Mouse (Mus musculus) ovary, adult 18-20 months (tissue): Measurements from ENCODE around the gene Itgb1bp1.

Experiments used
- DNase-seq: peaks from one replicate; pipeline ENCODE4 v3.0.0; 2022; ENCODE audit warnings: low spot score, mixed read lengths

Itgb1bp1 gene

DNA sequence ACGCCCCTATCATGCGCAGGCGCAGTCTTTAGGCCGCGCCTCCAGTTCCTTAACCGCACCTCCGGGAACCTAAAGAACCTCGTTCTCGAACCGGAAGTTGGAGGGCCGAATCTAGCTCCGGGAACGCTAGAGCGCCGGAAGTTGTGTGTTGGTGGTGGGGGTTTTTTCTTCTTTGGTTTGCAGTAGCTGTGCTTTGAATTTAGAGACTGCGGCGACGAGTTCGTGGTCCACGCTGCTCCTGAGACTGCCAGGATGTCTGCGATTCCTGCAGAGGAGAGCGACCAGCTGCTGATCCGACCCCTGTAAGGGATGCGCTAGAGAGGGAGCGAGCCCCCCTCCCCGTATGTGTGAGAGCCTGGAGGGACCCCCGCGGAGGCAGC is at the start of gene Itgb1bp1:
Gene Itgb1bp1 (minus strand): TSS at position 42 of the 380 bp plus-strand sequence.
- peak; percentile 97 for DNase-seq

DNA sequence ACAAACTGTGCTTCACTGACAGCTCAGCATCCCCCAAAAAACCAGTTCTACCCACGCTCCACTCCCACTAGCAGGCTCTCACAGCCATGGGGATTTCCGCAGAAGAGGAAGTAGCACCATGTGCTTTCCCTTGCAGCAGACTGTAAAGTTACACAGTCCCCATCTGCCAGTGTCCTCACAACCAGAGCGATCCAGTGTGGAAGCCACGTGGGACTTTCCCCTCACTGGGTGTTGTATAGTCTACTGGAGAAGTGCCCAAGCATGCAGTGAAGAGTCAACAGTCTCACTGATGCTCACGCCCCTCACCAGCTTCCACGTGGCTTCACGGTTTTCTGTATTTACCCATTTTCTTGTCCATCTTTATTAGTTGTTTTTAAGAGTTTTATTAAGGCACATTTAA is 49.8 kb upstream of the Itgb1bp1 start:
- no peak for DNase-seq

DNA sequence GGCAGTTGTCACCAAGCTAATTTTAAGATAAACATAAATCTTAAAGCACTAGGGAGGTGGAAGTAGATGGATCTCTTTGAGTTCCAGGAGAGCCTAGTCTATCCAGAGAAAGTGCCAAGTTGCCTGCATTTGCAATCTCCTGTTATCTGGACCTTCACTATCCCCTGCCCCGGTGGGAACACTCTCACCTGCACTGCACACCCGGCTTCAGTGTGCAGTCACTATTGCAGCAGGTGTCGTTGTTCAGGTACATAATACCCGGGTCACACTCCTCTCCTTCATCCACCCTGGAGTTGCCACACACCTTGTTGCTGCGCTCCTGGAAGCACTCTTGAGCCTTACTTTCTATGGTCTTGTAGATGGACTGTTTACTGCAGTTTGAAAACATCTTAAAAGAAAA is 47.7 kb upstream of the Itgb1bp1 start:
- DNase-seq: no peak

DNA sequence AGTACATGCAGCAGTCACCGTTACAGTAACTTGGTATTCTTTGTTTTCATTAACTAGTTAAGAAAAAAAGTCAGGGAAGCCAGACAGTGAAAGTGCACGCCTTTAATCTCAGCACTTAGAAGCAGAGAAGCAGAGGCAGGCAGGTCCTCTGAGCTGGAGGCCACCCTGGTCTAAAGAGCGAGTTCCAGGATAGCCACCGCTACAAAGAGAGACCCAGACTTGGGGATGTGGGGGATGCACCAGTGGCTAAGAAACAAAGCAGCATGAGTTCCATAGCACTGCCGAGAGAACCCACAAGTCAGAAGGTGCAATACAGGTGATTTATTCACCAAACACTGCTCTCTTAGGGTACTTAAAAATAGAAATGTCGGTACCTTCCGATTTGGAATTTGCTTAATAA is 46.9 kb upstream of the Itgb1bp1 start:
- no peak for DNase-seq

DNA sequence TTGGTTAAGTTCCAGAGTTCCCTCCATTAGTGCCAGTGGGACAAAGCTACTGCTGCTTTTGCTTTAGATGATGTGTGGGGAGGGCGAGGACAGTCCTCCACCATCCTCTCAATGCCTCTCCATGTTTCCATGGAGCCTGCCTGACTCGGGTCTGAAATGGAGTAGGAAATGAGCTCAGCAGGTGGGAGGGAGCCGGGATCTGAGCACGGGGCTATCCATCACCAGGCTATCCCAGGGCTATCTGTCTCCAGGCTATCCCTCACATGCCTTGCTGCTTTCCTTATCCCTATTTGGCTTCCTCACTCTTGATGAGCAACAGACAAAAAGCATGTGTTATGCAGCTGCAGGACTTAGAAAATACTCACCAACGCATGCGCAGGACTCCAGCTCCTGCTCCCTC is 45.6 kb upstream of the Itgb1bp1 start:
- no peak for DNase-seq

DNA sequence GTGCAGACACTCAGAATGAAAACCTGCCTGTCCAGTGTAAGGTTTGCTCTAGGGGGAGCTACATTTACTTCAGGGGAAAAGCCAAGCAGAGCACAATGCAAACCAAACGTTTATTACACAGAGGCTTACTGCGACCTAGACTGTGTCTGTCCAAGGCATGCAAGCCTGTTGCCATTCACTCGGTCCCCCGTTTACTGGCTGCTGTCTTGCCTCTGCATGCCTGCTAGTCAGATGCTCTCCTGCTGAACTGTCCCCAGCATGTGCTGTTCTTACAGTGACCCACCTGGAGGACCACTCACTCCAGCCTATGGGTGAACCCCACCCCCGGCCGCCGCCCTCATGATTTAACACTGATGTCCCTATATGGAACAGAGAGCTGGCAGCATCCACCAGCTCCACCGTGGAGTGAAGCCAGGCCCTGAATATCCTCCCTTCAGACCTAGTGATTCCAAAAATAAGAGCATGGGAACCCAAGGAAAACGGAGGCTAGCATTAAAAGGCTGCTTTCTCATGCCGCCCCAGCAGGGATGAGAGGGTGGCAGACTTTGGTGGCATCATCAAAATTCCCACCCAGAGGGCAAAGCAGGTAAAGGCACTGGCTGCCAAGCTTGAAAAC is 45.0 kb upstream of the Itgb1bp1 start:
- DNase-seq: no peak

DNA sequence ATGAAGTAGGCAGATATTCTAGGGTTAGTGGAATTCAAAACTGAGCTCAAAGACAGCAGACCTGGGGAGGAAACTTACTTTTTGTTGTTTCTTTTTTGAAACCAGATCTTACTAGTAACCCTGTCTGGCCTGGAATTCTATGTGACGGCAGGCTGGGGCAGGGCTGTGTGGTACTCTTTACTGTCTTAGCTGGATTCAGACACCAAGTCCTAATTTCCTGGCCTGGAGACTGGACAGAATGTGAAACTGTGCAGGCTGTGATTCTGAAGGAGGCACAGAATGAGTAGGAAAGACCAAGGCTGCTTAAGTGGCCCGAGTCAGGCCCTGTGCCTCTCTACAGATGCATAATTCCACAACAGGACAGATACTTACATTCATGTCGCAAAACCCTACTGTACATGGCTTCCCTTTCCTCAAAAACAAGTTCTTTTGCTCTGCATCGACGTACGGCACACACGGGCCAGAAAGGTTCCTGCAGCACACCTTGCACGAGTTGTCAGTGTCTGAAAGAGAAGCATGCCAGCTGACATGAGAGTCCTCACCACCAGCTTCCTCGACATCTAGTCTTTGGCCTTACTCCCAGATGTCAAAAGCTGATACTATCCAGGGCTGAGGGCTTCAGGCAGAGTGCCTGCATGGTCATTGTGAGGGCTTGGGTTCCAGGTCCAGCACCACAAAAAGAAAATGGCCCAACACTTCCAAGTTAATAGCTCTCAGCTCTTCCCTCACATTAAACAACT is 43.7 kb upstream of the Itgb1bp1 start:
- no peak for DNase-seq

DNA sequence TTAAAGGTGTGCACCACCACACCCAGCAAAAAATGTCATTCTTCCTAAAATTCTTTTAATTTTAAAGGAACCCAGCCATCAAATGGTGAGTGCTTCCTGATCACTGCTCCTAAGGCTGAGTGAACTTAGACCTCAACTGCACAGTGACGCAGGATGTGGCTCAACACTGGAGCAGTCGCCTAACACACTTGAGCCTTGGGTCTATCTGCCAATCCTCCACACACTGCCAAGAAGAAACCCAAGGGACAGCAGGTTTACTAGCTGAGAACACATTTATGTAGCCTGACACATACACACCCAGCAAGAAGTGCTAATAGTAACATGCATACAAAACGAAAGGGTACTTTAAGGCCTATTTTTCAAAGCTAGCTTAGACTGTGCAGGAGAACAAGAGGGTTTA is 40.2 kb upstream of the Itgb1bp1 start:
- no peak for DNase-seq

DNA sequence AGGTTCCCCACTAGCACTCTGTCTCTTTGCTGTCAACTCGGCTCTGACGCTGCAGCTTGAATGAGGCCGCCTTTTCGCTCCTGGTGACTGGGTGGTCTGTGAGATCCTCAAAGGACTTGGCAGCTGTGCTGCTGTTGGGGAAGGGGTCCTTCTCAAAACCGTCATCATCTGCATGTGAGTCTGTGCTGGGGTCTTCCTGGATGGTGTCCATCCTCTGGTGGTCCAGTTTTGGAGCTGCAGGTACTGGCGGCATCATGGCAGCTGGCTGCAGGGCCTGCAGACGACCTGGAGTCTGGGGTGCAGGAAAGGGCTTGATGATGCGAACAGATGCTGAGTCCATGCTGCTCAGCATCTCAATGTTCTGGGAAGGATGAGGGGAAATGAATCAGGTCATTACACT is 39.2 kb upstream of the Itgb1bp1 start:
- DNase-seq: no peak

DNA sequence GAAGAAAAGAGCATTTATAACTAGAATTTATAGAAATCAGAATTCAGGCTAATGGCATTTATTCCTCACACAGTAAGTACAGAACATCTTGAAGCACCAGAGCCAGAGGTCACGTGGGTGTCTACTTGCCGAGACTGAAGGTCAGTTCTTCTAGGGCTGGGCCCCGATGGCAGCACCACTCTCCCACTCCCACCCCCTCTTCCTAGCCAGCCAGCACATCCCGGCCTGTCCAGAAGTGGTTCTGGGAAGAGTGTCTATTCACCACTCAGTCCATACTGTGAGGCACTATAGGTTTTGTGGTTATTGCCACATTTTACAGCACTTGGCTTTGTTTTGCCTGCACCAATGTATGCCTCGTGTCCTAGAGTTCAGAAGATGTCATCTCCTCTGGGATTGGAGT is 38.0 kb upstream of the Itgb1bp1 start:
- no peak for DNase-seq

DNA sequence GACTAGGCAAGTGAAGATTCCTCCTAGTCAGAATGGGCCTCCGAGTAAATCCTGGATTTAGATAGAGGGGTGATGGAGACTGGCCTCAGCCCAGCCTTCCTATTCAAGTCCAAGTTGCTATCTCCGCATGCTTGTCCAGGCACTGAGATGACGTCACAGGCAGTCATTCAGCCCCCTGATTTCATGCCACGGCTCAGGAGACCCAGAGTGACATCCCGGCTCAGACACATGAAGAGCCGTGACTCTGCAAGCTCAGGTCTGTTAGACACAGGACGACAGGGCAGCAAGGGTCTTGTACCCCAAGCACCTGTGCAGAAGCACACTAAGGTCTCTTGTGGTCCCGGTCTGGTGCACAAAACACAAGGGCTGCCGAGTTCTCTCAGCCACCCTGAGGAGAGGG is 36.8 kb upstream of the Itgb1bp1 start:
- DNase-seq: no peak

DNA sequence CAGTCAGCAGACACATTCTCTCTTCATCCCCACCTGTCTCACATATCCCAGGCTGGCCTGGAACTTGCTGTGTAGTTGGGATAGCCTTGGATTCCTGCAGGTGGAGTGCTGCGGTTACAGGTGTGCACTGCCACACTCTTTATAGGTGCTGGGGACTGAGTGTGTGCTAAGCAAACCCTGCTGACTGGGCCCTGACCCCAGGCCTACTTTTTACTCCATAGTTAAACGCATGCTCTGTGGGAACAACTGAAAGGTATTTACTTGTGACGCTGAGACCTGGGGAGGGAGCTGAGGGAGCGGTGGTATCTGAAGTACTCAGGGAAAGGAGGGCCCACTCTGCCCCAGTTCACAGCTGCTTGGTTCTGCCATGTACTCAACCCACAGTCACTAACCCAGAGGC is 36.2 kb upstream of the Itgb1bp1 start:
- DNase-seq: no peak

DNA sequence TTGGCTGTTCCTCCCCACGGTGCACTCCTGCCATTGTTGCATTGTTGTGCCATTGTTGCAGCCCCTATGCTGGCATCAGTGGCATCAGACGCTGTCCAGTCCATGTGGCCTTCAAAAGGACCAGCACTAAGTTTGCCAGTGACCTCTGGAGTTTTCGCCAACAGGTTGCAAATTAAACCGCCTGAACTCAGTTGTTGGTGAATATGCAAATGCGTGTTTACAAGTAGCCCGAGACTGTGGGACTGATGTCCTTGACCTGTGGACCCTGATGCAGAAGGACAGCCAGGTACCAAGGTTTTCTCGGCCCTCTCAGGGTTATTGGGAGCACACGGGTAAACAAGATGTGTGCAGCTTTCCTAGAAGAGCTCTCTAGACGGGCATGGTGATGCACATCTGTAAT is 35.1 kb upstream of the Itgb1bp1 start:
- no peak for DNase-seq

DNA sequence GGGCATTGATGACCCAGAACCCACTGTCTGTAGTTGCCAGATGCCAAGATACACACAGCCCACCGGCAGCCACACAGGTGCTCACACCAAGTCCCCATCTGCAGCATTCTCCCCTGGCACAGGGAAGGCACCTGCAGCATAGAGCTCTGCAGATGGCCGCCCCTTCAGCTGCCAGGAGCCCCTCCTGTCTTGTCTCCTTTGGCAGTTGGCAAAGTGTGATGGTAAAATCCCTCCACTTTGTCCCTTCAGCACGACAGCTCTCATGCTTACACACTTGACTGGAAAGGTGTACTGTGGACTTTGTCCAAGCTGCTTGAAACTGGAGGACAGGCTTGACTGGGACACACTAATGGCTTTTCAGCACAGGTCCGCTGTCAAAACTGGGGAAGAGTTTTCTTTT is 34.2 kb upstream of the Itgb1bp1 start:
- no peak for DNase-seq

DNA sequence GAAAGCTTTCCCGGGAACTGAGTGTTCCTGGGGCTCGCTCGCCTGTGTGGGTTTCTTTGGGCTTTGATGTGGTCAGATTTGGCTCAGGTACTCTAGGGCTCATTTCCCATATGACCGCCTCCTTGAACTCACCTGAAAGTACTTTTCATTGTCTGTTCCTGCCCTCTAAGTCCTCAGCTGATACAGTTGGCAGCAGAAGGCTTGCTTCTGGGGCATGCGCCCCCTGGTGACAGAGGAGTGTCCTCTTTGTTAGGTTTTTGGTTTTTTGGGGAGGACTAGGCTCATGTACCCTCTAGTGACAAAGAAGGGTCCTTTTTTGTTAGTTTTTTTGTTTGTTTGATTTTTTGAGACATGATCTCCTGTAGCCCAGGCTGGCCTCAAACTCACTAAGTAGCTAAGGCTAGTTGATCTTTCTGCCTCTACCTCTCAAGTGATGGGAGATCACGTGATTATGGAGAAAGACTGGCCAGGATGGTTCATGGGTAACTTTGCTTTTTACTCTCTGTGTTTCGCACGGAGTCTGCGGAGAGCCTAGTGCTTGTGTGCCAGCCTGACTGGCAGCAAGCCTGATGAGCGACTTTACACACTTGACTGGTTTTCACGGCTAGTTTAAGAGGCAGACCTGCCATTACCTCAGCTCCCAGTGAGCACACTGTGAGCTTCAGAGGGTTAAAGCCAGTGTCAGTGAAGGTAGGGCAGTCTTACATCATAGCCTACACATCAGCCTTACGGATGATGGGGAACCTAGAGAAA is 32.2 kb upstream of the Itgb1bp1 start:
- peak; percentile 25 for DNase-seq

DNA sequence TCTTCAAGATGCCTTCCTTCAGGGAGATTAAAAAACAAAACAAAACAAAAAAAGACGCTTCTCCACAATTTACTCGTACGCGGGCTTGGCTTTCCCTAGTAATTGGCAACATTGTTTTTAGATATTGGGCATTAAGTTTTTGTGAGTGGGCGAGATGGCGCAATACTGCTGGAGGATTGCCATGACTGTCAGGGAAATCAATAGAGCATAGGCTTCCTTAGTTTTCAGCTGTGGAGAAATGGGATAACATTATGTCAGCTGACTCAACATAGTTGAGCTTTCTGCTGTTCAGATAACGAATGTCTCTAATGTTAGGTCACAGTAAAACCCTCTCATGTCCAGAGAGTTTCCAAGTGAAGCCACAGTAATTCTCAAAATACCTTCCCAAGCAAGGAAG is 30.8 kb upstream of the Itgb1bp1 start:
- DNase-seq: no peak

DNA sequence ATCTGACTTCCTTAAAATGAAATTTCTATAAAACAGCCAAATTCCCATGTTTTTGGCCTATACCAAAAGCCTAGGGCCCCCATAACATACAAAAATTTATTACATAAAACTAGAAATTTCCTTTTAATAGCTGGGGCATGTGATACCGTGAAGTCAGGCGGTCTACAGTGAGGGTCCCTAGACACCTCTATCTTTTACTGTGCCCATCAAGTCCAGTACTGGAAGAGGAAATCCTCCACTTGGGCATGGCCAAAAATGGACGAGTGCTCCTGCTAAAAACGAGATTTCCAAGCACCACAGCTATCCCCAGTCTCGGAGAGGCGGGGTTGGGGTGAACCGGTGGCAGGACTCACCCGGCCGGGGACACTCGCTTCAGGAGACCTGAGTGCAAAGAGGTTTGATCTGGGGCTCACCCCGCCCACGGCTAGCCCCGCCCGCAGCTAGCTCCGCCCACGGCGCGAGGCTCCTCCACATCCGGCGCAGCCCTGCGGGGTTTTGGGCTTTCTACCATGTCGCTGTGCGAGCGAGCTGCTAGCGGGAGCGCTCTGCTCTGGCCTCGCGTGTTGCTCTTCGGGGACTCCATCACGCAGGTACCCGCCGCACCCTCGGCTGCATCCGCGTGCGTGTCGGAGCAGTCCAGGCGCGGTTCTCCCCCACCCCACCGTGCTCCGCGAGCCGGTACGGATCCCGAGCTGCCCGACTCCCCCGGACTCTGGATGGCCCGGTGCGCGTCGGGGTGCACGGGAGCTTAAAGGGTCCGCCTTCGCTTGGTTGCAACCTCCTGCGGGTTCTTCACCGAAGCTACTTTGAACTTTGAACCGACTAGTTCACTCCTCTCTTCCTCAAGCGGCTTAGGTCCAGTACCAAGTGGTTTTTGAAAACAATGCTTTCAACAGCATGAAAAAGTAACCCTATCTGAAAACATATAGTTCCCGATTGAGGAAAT is 30.1 kb upstream of the Itgb1bp1 start, which contains the start of gene Iah1:
Gene Iah1 (plus strand): TSS at position 467 of the 946 bp plus-strand sequence.
- peak; percentile 72 for DNase-seq

DNA sequence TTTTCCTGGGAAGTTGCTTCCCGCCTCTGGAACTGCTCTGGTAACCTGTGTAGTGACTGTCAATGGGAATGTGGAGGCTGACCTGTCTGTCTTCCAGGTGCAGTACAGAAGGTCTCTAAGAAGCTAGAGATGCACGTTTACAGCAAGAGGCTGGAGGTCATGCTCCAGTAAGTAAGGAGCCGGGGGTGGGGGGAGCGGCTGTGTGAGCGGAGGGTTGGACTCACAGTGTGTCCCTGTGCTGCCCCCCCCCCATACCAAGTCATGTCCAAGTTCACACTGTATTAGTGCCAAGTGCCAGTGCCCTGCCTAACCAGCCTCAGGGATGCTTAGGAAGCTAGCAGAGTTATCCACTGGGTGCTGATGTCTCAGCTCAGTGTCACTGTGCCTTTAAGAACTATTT is 26.1 kb upstream of the Itgb1bp1 start:
- DNase-seq: no peak

DNA sequence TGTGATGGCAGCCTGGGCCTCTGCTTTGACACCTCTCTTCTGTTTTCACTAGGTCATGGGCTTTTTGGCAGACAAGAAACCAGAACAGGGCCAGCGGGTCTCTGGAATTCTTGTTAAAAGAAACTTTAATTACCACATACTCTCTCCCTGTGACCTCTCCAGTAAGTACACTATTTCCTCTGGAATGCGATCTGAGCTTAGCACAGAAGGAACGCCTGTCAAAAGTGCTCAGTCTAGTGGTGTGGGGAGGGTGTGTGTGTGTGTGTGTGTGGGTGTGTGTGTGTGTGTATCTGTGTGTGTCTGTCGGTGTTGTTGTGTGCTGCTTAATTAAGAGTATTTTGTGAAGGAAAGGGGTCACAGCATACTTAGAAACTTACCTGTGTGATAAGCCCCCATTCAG is 20.6 kb upstream of the Itgb1bp1 start:
- no peak for DNase-seq

DNA sequence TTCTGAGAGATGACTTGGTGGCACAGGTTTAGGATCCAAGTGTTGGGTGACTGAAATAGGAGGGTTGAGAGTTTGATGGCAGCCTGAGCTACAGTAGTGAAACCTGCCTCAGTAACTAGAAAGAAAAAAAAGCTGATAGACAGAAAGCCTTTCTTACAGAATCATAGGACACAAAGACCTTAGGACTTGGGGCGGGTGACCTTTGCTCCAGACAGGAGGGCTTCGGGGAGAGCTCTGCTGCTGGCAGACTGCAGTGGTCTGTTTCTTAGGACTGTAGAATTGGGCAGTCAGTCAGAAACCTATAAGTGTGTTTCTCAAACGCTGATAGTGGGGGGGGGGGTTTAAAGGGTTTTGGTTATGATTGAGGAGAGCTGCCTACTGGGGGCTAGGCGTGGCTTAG is 19.7 kb upstream of the Itgb1bp1 start:
- DNase-seq: no peak

DNA sequence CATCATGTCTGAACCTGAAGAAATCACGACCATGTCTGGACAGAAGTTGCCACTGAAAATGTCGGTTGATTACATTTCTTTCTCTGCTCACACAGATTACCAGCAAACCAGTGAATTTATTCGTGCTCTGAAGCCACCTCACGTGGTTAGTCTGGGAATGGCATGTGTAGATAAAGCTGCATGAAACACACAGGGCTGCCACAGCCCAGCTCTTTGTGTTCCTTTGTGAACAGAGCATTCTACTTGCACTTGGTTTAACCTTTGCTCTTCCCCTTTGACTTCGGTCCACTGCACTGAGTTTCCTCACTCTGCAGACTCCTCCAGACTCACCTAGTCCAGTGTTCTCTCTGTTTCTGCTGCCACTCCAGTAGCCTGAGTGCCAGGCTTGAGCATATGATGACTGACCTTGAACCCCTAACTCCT is 16.3 kb upstream of the Itgb1bp1 start:
- no peak for DNase-seq

DNA sequence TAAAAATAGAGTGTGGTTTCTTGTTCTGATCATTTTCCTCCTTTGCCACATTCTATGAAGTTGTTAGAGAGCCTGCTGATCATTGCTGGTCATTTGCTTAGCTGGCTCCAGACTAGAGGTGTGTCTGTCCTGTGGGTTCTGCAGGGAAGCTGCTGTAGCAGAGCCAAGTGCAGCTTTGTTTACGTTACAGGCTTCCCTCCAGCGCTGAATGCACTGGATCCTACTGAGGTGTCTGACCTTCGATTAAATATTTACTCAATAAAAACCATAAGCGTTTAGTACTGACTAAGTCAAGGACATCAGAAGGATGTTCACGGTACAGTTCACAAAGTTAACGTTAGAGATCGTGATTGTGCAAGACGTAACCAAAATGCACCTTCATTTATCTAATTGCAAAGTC is 15.8 kb upstream of the Itgb1bp1 start:
- DNase-seq: no peak
